Mouse (Mus musculus): ENCODE measurements around the gene Abca5.

DNA sequence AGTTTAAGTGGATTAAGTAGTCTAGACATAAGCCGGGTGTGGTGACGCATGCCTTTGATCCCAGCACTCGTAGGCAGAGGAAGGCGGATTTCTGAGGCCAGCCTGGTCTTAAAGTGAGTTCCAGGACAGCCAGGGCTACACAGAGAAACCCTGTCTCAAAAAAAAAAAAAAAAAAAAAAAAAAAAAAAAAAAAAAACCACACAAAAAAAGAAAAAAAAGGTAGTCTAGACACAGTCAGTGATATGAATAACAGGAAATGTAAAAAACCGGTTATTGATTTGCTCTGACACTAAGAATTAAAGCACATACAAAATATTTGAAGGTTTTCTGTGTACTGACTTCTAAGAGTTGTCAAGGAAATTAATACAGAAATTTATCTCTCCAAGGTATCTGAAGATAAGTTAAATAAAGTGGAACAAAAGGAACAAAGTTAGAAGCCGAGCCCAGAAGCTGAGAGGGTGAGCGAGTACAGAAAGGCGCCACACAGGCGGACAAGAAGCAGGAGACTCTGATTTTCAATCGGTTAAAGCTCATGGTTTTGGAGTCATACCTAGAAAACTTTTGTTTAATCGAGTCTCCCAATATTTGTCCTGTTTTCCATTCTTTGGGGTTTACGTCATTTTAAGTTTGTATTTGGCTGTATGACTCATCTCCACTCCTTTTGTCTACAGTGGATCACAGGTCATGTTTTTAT, 30.9 kb downstream of the Abca5 start:
- TF ChIP-seq CTCF (IDR thresholded peaks at IDR 0.05; ENCODE audit: low read depth, low read length) (no peak), POLR2A (IDR thresholded peaks at IDR 0.05; ENCODE audit: insufficient read depth, low read length) (no peak)

Data from ES-Bruce4 (cell line).